Mouse (Mus musculus): Measurements from ENCODE around the gene Dppa2.

DNA sequence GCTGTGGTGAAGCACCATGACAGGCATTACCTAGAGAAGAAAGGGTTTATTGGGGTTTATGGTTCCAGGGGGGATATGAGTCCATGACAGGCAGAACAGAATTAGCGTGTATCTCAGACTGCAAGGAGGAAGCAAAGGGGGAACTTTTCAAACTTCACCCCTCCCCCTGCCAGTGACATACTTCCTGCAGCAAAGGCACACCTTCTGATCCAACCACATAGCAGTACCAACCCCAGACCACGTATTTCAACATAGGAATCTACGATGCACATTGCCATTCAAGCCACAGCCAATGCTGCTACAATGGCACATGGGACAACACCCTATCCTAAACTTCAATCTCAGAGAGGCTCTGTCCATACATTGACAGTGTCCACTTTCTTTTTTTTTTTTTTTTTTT is 3.8 kb upstream of the Dppa2 start:
- TF ChIP-seq POLR2A (IDR thresholded peaks at IDR 0.05; ENCODE audit: low read depth, low read length) (no peak), CTCF (IDR thresholded peaks at IDR 0.05; ENCODE audit: extremely low read depth, insufficient read length, insufficient replicate concordance, low read depth, low read length) (no peak)

Data from small intestine, adult 2 months (tissue).